Mouse (Mus musculus) myocyte (in vitro differentiated cells): ENCODE measurements around the gene Kmt2d. TPM values are rescaled to one million over a fixed set of nuclear protein-coding genes. Genes with fewer than 3 reads are reported as not detected.

Experiments used
- H3K27me3 ChIP-seq: one replicate; pipeline ENCODE4 v1.6.1; 2011; ENCODE audit not compliant: control insufficient read depth, insufficient read depth, insufficient read length
- H3K36me3 ChIP-seq: one replicate; pipeline ENCODE4 v1.6.1; 2011; ENCODE audit not compliant: control insufficient read depth, insufficient read depth
- H3K4me2 ChIP-seq: one replicate; pipeline ENCODE4 v1.6.1; 2011; ENCODE audit warnings: low read depth, control low read depth
- H3K4me3 ChIP-seq: one replicate; pipeline ENCODE4 v1.5.1; 2011; ENCODE audit warnings: mild to moderate bottlenecking, control low read depth, moderate library complexity
- H3K79me2 ChIP-seq: one replicate; pipeline ENCODE4 v1.6.1; 2011; ENCODE audit not compliant: control insufficient read depth, insufficient read depth
- H3ac ChIP-seq: one replicate; pipeline ENCODE4 v1.6.1; 2011; ENCODE audit not compliant: control insufficient read depth, insufficient read length
- CEBPB ChIP-seq: IDR thresholded peaks from 2 replicates; pipeline ENCODE4 v1.6.1; 2011; ENCODE audit warnings: mild to moderate bottlenecking, moderate library complexity; ENCODE audit not compliant: poor library complexity, insufficient read depth, severe bottlenecking
- E2F4 ChIP-seq: IDR thresholded peaks from one replicate; pipeline ENCODE4 v1.6.1; 2011; ENCODE audit warnings: mild to moderate bottlenecking, control low read depth, moderate library complexity; ENCODE audit not compliant: insufficient read depth
- MAX ChIP-seq: IDR thresholded peaks from one replicate; pipeline ENCODE4 v1.6.1; 2011; ENCODE audit warnings: low read depth, mild to moderate bottlenecking, control low read depth
- MYOD1 ChIP-seq, 3 experiments: IDR thresholded peaks; one replicate each; pipeline ENCODE4 v1.6.1; 2011; ENCODE audit warnings: control low read depth in 2 of 3, low read depth in 2 of 3, mild to moderate bottlenecking in 2 of 3, moderate library complexity in 1 of 3; ENCODE audit not compliant: insufficient read length in 2 of 3, control insufficient read depth in 1 of 3
- MYOG ChIP-seq, 3 experiments: IDR thresholded peaks; one replicate each; pipeline ENCODE4 v1.6.1; 2011; ENCODE audit warnings: control low read depth in 2 of 3, low read depth in 2 of 3, mild to moderate bottlenecking in 2 of 3; ENCODE audit not compliant: insufficient read length in 2 of 3, control insufficient read depth in 1 of 3, insufficient read depth in 1 of 3
- POLR2A ChIP-seq: IDR thresholded peaks from one replicate; pipeline ENCODE4 v1.6.1; 2011; ENCODE audit warnings: low read depth, mild to moderate bottlenecking, control low read depth, moderate library complexity; ENCODE audit not compliant: insufficient read length
- POLR2AphosphoS2 ChIP-seq: IDR thresholded peaks from one replicate; pipeline ENCODE4 v1.6.1; 2011; ENCODE audit warnings: low read depth, control low read depth; ENCODE audit not compliant: insufficient read length
- REST ChIP-seq: IDR thresholded peaks from one replicate; pipeline ENCODE4 v1.6.1; 2011; ENCODE audit warnings: mild to moderate bottlenecking, control low read depth, moderate library complexity; ENCODE audit not compliant: insufficient read depth, insufficient read length
- SRF ChIP-seq: IDR thresholded peaks from one replicate; pipeline ENCODE4 v1.6.1; 2011; ENCODE audit warnings: low read depth; ENCODE audit not compliant: control insufficient read depth, insufficient read length
- TCF12 ChIP-seq: IDR thresholded peaks from one replicate; pipeline ENCODE4 v1.6.1; 2011; ENCODE audit warnings: mild to moderate bottlenecking, control low read depth; ENCODE audit not compliant: poor library complexity, insufficient read depth, severe bottlenecking
- TCF3 ChIP-seq: IDR thresholded peaks from one replicate; pipeline ENCODE4 v1.6.1; 2011; ENCODE audit warnings: low read depth, control low read depth; ENCODE audit not compliant: insufficient read length
- USF1 ChIP-seq: IDR thresholded peaks from one replicate; pipeline ENCODE4 v1.6.1; 2011; ENCODE audit warnings: low read depth, mild to moderate bottlenecking, control low read depth, moderate library complexity
- polyA plus RNA-seq: library from polyadenylated mRNA; unstranded; fragments of >200 nt; fragmentation: generic; extraction: Trizol; gene quantifications from one replicate; pipeline ENCODE4 v1.2.1, GENCODE M21; 2012; ENCODE audit warnings: missing spikeins

Gene Kmt2d
- polyA plus RNA-seq, 1 experiment = 27.1 TPM

DNA sequence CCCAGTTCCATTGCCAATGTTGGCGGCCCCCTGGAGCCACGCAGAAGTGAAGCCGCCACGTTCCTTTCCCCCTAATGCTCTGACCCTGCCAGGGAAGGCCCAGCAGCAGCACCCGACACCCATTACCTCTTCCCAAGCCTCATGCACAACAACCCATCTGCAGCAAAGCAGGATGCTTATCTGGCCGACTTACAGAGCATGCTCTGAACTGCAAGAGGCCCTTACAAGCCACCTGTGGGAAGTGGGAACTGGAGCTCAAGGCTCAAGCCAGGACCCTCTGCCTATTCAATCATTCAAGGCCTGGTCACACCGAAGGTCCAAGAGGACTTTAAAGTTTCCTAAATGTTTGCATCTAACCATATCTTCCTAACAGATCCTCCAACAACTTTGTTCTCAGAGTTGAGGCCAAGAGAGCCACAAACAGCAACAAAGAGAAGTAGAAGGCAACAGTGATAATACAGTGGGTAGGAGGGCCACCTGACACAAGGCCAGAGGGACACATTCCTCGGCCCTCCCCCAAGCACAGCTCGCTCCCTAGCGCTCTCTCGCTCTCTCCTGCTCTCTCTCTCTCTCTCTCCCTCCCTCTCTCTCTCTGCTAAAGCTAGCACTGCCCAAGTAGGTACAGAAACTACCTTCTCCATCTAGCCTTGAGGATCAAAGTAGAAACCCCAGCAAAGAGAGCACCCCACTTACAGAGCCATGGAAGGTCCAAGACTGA, 2.5 kb downstream of the Kmt2d start:
- no peak overlapping the region for H3ac ChIP-seq
- H3K4me2 ChIP-seq = peak overlapping the region; percentile 100
- TF ChIP-seq CEBPB = no peak
- TF ChIP-seq MYOG (IDR thresholded peaks at IDR 0.05; ENCODE audit: control insufficient read depth in 1 of 3, insufficient read depth in 1 of 3, insufficient read length in 2 of 3, low read depth in 2 of 3) = peak in 1 of 3 experiments; percentile 3
- peak overlapping the region; percentile 93 for H3K4me3 ChIP-seq
- peaks cover 58% of the 10 kb centered on the region for H3K79me2 ChIP-seq
- no peaks in the 10 kb centered on the region for H3K27me3 ChIP-seq
- peaks cover 25% of the 10 kb centered on the region for H3K36me3 ChIP-seq

DNA sequence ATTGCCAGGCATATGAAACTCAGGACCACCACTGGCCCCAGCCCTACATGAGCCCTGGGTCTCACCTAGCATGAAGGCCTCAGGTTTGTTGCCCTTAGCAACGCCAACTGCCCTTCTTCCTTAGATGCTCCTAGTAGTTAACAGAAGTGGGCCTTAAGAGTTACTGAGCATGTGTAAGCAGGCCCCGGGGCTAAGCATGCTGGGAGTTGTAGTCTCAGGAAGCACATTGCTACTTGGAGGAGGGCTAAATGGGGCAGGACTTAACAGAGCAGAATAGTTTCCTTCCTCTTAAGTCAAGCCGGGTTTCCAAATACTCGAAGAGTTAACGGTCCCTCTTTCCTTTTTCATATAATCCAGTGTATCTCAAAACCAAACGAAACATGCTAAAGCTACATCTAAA, 3.7 kb downstream of the Kmt2d start:
- H3K36me3 ChIP-seq = peaks cover 35% of the 10 kb centered on the region
- H3K4me2 ChIP-seq = peak overlapping the region; percentile 100
- H3K4me3 ChIP-seq = no peak overlapping the region
- no peak for TF ChIP-seq TCF3
- TF ChIP-seq MAX = no peak
- no peak for TF ChIP-seq POLR2AphosphoS2
- peaks cover 58% of the 10 kb centered on the region for H3K79me2 ChIP-seq
- H3K27me3 ChIP-seq = no peaks in the 10 kb centered on the region
- no peak overlapping the region for H3ac ChIP-seq

DNA sequence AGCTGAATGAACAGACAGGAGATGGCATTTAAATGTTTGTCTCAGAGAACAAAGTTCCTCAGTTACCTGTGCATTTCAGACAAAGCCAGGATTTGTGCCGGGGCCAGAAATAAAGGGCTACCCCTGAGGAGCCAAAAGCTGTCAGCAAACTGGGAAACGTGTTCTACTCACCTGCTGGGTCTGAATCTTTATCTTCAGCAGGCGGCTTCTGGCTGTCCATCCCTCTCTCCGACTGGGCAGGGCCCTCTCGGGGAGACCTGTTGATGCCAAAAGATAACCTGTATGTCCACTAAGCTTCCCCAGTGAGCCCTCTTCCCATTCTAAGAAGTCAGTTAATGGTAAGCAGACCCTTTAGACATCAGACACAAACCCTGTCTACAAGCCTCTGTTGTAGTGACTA, 4.5 kb downstream of the Kmt2d start:
- H3ac ChIP-seq = no peak overlapping the region
- no peaks in the 10 kb centered on the region for H3K27me3 ChIP-seq
- peaks cover 42% of the 10 kb centered on the region for H3K36me3 ChIP-seq
- TF ChIP-seq MYOD1 (IDR thresholded peaks at IDR 0.05; ENCODE audit: control insufficient read depth in 1 of 3, insufficient read length in 2 of 3, low read depth in 2 of 3) (no peak), MAX (no peak), CEBPB (no peak), POLR2A (no peak), SRF (no peak), MYOG (IDR thresholded peaks at IDR 0.05; ENCODE audit: control insufficient read depth in 1 of 3, insufficient read depth in 1 of 3, insufficient read length in 2 of 3, low read depth in 2 of 3) (no peak), TCF3 (no peak)
- H3K79me2 ChIP-seq = peaks cover 58% of the 10 kb centered on the region
- H3K4me3 ChIP-seq = no peak overlapping the region
- H3K4me2 ChIP-seq = no peak overlapping the region

DNA sequence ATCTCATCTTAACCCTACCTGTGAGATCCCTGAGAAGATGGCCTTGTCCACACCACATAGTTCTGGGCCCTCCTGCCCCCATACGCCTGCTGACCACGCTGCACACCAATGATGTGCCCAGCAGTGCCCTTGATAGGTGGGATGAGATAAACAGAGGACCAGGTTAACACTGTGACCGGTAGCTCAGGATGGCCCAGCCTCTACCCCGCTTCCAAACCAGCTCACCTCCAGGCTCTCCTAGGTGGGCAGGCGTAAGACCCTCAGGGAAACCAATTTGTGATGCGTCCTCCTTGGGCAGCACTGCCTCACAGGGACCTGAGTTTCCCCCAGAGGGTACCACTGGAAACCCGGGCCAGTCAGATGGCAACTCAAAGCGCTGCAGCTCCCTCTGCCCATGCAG, 5.2 kb downstream of the Kmt2d start:
- Histone ChIP-seq H3K4me3 (no peak overlapping the region), H3K27me3 (no peaks in the 10 kb centered on the region), H3K4me2 (no peak overlapping the region), H3ac (no peak overlapping the region), H3K36me3 (peaks cover 49% of the 10 kb centered on the region), H3K79me2 (peaks cover 53% of the 10 kb centered on the region)
- TF ChIP-seq MAX (no peak), MYOD1 (IDR thresholded peaks at IDR 0.05; ENCODE audit: control insufficient read depth in 1 of 3, insufficient read length in 2 of 3, low read depth in 2 of 3) (no peak), POLR2AphosphoS2 (no peak)

DNA sequence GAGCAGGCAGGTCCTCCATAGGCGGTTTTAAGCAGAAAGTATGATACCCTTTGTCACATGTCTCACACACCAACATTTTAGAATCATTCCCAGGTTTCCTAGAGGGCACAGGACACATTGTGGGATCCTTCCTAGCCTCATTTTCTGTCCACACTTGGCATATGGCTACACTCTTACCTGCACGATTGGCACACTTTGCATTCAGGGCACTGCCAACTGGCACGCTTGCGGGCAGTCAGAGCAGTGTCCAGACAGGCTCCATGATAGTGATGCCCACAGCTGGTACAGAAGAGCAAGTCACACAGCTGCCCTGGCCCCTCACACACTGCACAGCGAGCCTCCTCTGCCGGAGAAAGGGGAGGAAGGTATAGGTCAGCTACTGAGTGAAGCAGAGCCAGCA, 6.1 kb downstream of the Kmt2d start:
- Histone ChIP-seq H3K79me2 (peaks cover 45% of the 10 kb centered on the region), H3ac (no peak overlapping the region), H3K4me2 (no peak overlapping the region), H3K36me3 (peaks cover 57% of the 10 kb centered on the region), H3K27me3 (no peaks in the 10 kb centered on the region), H3K4me3 (no peak overlapping the region)
- no peak for TF ChIP-seq USF1
- no peak for TF ChIP-seq TCF3
- no peak for TF ChIP-seq MAX
- no peak for TF ChIP-seq POLR2A
- no peak for TF ChIP-seq SRF
- TF ChIP-seq REST = no peak
- no peak for TF ChIP-seq E2F4
- no peak for TF ChIP-seq MYOG (IDR thresholded peaks at IDR 0.05; ENCODE audit: control insufficient read depth in 1 of 3, insufficient read depth in 1 of 3, insufficient read length in 2 of 3, low read depth in 2 of 3)
- TF ChIP-seq POLR2AphosphoS2 = no peak
- no peak for TF ChIP-seq TCF12
- no peak for TF ChIP-seq MYOD1 (IDR thresholded peaks at IDR 0.05; ENCODE audit: control insufficient read depth in 1 of 3, insufficient read length in 2 of 3, low read depth in 2 of 3)
- no peak for TF ChIP-seq CEBPB
